Mouse (Mus musculus): ENCODE results near the gene Dkkl1. TPM values are rescaled to one million over a fixed set of nuclear protein-coding genes. Genes with fewer than 3 reads are reported as not detected.
"Not testable (repeated sequence)": the region's sequence is repeated elsewhere in the genome, so short reads cannot be mapped to it uniquely, and the experiment has no call there.

Dkkl1 gene
- polyA plus RNA-seq, 1 experiment: 2.8 TPM

DNA sequence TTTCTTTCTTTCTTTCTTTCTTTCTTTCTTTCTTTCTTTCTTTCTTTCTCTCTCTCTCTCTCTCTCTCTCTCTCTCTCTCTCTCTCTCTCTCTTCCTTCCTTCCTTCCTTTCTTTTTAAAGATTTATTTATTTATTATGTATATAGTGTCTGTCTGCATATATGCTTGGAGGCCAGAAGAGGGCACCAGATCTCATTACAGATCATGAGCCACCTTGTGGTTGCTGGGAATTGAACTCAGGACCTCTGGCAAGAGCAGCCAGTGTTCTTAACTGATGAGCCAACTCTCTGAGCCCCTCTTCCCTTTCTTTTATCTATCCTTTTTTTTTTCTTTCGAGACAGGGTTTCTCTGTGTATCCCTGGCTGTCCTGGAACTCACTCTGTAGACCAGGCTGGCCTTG is 38.2 kb downstream of the Dkkl1 start:
- TF ChIP-seq CTCF (IDR thresholded peaks at IDR 0.05; ENCODE audit: extremely low read depth, insufficient read depth, insufficient read length, insufficient replicate concordance): peak; percentile 11; the same call in 1 of the 2 replicates
- peak in 1 of 2 experiments; percentile 34 for DNase-seq (ENCODE audit: low read depth in 1 of 2, low spot score in 2 of 2)
- not testable (repeated sequence) for H3K36me3 ChIP-seq (ENCODE audit: control insufficient read depth, insufficient read depth, low read length); H3K27ac ChIP-seq (ENCODE audit: insufficient read depth, low read length); H3K4me3 ChIP-seq (ENCODE audit: extremely low read depth, insufficient read depth, insufficient read length); H3K4me1 ChIP-seq (ENCODE audit: control insufficient read depth, insufficient read depth, insufficient read length)
- peaks cover 26% of the 10 kb centered on the region for H3K27me3 ChIP-seq (ENCODE audit: control insufficient read depth, insufficient read depth, low read length)
- 62% methylated on average over 1 of the region's 1 CpGs for WGBS

DNA sequence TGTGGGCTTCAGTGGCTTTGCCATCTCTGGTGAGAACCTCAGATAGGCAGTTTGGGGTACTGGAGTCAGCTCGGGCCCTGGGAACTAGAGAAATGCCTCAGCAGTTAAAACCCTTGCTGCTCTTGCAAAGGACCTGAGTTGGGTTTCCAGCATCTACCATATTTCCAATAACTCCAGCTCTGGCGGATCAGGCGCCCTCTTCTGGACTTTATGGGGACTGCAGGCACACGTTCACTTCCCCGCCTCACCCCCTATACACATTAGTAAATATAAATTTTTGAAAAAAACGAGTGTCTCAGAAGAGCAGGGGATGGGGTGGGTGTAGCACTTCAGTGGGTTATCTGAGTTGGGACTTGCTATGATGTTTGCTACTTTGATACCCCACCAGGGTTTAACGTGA is 39.0 kb downstream of the Dkkl1 start:
- WGBS: 63% methylated on average over 7 of the region's 7 CpGs
- TF ChIP-seq POLR2A (IDR thresholded peaks at IDR 0.05; ENCODE audit: low read depth, low read length): no peak
- peak; percentile 42; the same call in 1 of the 2 replicates for TF ChIP-seq CTCF (IDR thresholded peaks at IDR 0.05; ENCODE audit: extremely low read depth, insufficient read depth, insufficient read length, insufficient replicate concordance)
- H3K4me3 ChIP-seq (ENCODE audit: extremely low read depth, insufficient read depth, insufficient read length): no peak overlapping the region
- H3K36me3 ChIP-seq (ENCODE audit: control insufficient read depth, insufficient read depth, low read length): no peaks in the 10 kb centered on the region
- no peak for DNase-seq (ENCODE audit: low read depth in 1 of 2, low spot score in 2 of 2)
- H3K4me1 ChIP-seq (ENCODE audit: control insufficient read depth, insufficient read depth, insufficient read length): peaks cover 5% of the 10 kb centered on the region
- H3K27ac ChIP-seq (ENCODE audit: insufficient read depth, low read length): no peak overlapping the region
- H3K27me3 ChIP-seq (ENCODE audit: control insufficient read depth, insufficient read depth, low read length): peaks cover 32% of the 10 kb centered on the region

DNA sequence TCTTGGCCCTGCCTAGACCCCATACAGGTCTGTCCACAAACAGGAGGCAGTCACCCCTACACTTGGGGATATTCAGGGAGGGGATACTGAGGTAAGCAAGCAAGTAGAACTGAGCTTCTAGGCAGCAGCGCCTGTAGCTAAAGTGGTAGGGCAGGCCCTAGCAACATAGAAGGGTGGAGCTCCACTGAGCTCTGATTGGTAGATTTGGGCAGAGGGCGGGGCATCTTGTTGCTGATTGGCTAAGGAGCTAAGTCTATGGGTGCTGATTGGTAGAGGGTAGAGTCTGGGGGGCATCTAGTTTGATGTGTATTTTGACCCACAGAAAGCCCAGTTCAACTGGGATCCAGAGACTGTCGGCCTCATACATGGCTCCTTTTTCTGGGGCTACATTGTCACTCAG is 42.5 kb downstream of the Dkkl1 start:
- TF ChIP-seq POLR2A (IDR thresholded peaks at IDR 0.05; ENCODE audit: low read depth, low read length) (no peak), CTCF (IDR thresholded peaks at IDR 0.05; ENCODE audit: extremely low read depth, insufficient read depth, insufficient read length, insufficient replicate concordance) (no peak)
- Histone ChIP-seq H3K27me3 (ENCODE audit: control insufficient read depth, insufficient read depth, low read length) (peaks cover 15% of the 10 kb centered on the region), H3K4me3 (ENCODE audit: extremely low read depth, insufficient read depth, insufficient read length) (no peak overlapping the region), H3K36me3 (ENCODE audit: control insufficient read depth, insufficient read depth, low read length) (no peaks in the 10 kb centered on the region), H3K27ac (ENCODE audit: insufficient read depth, low read length) (no peak overlapping the region), H3K4me1 (ENCODE audit: control insufficient read depth, insufficient read depth, insufficient read length) (no peaks in the 10 kb centered on the region)
- DNase-seq (ENCODE audit: low read depth in 1 of 2, low spot score in 2 of 2): no peak
- WGBS: 92% methylated on average over 3 of the region's 3 CpGs

DNA sequence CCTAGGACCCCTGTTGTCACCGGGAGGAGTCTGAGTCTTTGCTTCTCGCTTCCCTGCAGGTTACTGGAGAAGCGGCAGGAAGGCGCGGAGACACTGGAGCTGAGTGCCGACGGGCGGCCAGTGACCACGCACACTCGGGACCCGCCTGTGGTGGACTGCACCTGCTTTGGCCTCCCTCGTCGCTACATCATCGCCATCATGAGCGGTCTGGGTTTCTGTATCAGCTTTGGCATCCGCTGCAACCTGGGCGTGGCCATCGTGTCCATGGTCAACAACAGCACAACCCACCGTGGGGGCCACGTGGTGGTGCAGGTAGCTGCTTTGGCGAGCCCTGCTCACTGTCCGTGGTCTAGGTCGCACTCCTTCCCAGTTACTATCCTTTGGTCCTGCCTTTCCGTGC is 43.3 kb downstream of the Dkkl1 start:
- no peak for DNase-seq (ENCODE audit: low read depth in 1 of 2, low spot score in 2 of 2)
- peaks cover 22% of the 10 kb centered on the region for H3K27me3 ChIP-seq (ENCODE audit: control insufficient read depth, insufficient read depth, low read length)
- no peak overlapping the region for H3K27ac ChIP-seq (ENCODE audit: insufficient read depth, low read length)
- no peak overlapping the region for H3K4me3 ChIP-seq (ENCODE audit: extremely low read depth, insufficient read depth, insufficient read length)
- no peak for TF ChIP-seq POLR2A (IDR thresholded peaks at IDR 0.05; ENCODE audit: low read depth, low read length)
- H3K36me3 ChIP-seq (ENCODE audit: control insufficient read depth, insufficient read depth, low read length): no peaks in the 10 kb centered on the region
- WGBS: 15% methylated on average over 24 of the region's 24 CpGs
- H3K4me1 ChIP-seq (ENCODE audit: control insufficient read depth, insufficient read depth, insufficient read length): peaks cover 1% of the 10 kb centered on the region

DNA sequence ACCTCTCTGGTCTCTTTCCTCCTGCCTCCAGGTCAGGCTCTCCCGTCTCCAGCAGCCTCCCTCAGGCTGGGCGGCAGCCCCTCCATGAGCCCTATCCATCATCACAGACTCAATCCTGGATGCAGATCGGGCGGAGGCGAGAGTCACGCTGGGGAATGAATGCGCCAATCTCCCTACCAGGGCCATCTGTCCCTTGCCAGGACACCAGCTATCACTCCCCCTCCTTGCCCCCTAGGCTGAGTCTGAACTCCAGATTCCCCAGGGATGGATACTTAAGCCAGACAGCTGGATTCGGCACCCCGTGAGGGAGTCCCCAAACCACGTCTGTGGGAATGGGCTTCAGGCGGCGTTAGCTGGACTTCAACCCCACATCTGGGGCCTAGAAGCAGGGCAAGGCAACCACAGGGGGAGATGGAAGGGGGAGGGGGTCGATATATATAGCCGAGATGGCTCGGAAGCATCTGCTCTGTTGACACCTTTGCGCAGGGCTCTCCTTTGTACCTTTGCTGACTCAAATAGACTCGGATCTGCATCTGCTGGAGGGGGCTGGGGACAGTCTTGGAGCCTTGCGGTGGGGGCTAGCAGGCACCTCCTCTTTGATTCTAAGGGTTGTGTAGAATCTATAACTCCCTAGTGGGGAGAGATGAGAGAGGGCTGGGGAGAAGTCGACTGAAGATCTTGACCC is 44.0 kb downstream of the Dkkl1 start:
- H3K36me3 ChIP-seq (ENCODE audit: control insufficient read depth, insufficient read depth, low read length): no peaks in the 10 kb centered on the region
- no peak for TF ChIP-seq POLR2A (IDR thresholded peaks at IDR 0.05; ENCODE audit: low read depth, low read length)
- no peak for TF ChIP-seq CTCF (IDR thresholded peaks at IDR 0.05; ENCODE audit: extremely low read depth, insufficient read depth, insufficient read length, insufficient replicate concordance)
- peaks cover 23% of the 10 kb centered on the region for H3K27me3 ChIP-seq (ENCODE audit: control insufficient read depth, insufficient read depth, low read length)
- H3K4me3 ChIP-seq (ENCODE audit: extremely low read depth, insufficient read depth, insufficient read length): no peak overlapping the region
- peaks cover 3% of the 10 kb centered on the region for H3K4me1 ChIP-seq (ENCODE audit: control insufficient read depth, insufficient read depth, insufficient read length)
- no peak overlapping the region for H3K27ac ChIP-seq (ENCODE audit: insufficient read depth, low read length)
- WGBS: 14% methylated on average over 19 of the region's 19 CpGs
- DNase-seq (ENCODE audit: low read depth in 1 of 2, low spot score in 2 of 2): no peak

DNA sequence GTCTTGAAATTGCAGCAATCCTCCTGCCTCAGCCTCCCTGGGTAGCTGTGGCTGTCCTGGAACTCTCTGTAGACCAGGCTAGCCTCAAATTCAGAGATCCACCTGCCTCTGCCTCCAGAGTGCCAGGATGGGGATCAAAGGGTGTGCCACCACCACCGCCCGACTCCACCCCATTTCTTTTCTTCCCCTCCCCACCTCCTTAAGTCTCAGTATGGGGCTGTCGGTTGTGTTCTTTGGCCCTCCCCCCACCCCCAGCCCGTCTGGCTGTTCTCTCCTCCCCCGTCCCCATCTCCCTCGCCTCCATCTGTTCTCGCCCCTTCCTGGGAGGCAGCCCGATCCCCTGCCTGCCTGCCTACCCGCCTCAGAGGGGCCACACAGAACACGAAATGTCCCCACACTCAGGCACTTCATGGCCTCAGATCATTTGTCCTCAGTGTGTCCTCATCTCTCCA is 45.0 kb downstream of the Dkkl1 start:
- Histone ChIP-seq H3K4me1 (ENCODE audit: control insufficient read depth, insufficient read depth, insufficient read length) (peaks cover 3% of the 10 kb centered on the region), H3K27ac (ENCODE audit: insufficient read depth, low read length) (no peak overlapping the region), H3K36me3 (ENCODE audit: control insufficient read depth, insufficient read depth, low read length) (no peaks in the 10 kb centered on the region), H3K4me3 (ENCODE audit: extremely low read depth, insufficient read depth, insufficient read length) (no peak overlapping the region), H3K27me3 (ENCODE audit: control insufficient read depth, insufficient read depth, low read length) (peaks cover 23% of the 10 kb centered on the region)
- WGBS: 35% methylated on average over 10 of the region's 10 CpGs
- TF ChIP-seq CTCF (IDR thresholded peaks at IDR 0.05; ENCODE audit: extremely low read depth, insufficient read depth, insufficient read length, insufficient replicate concordance) (no peak), POLR2A (IDR thresholded peaks at IDR 0.05; ENCODE audit: low read depth, low read length) (no peak)
- no peak for DNase-seq (ENCODE audit: low read depth in 1 of 2, low spot score in 2 of 2)

DNA sequence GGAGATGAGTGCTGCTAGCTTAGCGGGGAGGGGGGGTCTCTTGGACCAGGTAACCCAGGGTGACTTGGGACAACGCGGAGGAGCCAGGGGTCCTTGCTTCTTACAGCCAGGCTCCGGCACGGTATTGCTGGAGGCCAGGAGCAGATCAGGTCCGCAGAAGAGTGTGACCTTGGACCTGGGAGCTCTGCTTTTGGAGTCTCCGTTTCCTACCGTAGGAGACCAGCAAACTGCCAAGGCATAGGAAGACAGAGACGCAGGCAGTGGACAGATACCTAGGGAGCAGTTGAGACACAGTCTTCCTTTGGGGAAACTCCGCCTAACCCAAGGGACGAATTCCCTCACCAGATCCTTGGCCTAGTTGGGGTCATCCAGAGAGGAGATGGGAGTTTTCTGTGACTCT is 46.2 kb downstream of the Dkkl1 start:
- H3K27me3 ChIP-seq (ENCODE audit: control insufficient read depth, insufficient read depth, low read length): peaks cover 23% of the 10 kb centered on the region
- no peak for DNase-seq (ENCODE audit: low read depth in 1 of 2, low spot score in 2 of 2)
- peaks cover 3% of the 10 kb centered on the region for H3K4me1 ChIP-seq (ENCODE audit: control insufficient read depth, insufficient read depth, insufficient read length)
- no peaks in the 10 kb centered on the region for H3K36me3 ChIP-seq (ENCODE audit: control insufficient read depth, insufficient read depth, low read length)
- WGBS: 71% methylated on average over 11 of the region's 11 CpGs
- TF ChIP-seq POLR2A (IDR thresholded peaks at IDR 0.05; ENCODE audit: low read depth, low read length): no peak
- TF ChIP-seq CTCF (IDR thresholded peaks at IDR 0.05; ENCODE audit: extremely low read depth, insufficient read depth, insufficient read length, insufficient replicate concordance): no peak
- no peak overlapping the region for H3K27ac ChIP-seq (ENCODE audit: insufficient read depth, low read length)
- no peak overlapping the region for H3K4me3 ChIP-seq (ENCODE audit: extremely low read depth, insufficient read depth, insufficient read length)
